Mouse (Mus musculus): Measurements from ENCODE around the gene Il10rb. TPM values are rescaled to one million over a fixed set of nuclear protein-coding genes. Genes with fewer than 3 reads are reported as not detected.

The Il10rb gene
- total and polyA plus RNA-seq, 3 experiments = 18.3 to 144 (median 101) TPM

GRCm38 (mm10) chr16:91373473-91374252 lies 32.3 kb upstream of the Il10rb start:
- no peak for TF ChIP-seq GATA1 (IDR thresholded peaks at IDR 0.05; ENCODE audit: borderline replicate concordance, low read length)
- no peak for TF ChIP-seq TAL1 (conservative IDR thresholded peaks at IDR 0.05; ENCODE audit: low read depth, low read length)
- no peak for TF ChIP-seq POLR2AphosphoS5 (IDR thresholded peaks at IDR 0.05; ENCODE audit: insufficient replicate concordance, low read depth, low read length)
- no peak for TF ChIP-seq GATA2 (IDR thresholded peaks at IDR 0.05; ENCODE audit: borderline replicate concordance, low read depth, low read length)
- no peak for TF ChIP-seq CTCF (IDR thresholded peaks at IDR 0.05; ENCODE audit: low read depth, low read length)
- Histone ChIP-seq H3K4me3 (ENCODE audit: low read depth, low read length) (peak overlapping the region; percentile 94), H3K4me1 (ENCODE audit: insufficient read depth, low read depth, low read length) (peaks cover 69% of the 10 kb centered on the region), H3K9me3 (replicated peaks) (no peaks in the 10 kb centered on the region), H3K27me3 (ENCODE audit: insufficient read depth, low read length) (no peaks in the 10 kb centered on the region), H3K36me3 (replicated peaks) (peaks cover 39% of the 10 kb centered on the region)
- ATAC-seq (ENCODE audit: extremely low read depth, insufficient number of reproducible peaks, low FRiP score, poor library complexity, severe bottlenecking) = no peak
- DNase-seq (ENCODE audit: low spot score) = no peak

- no peaks in the 10 kb centered on the region for H3K27me3 ChIP-seq (ENCODE audit: insufficient read depth, low read length)
- DNase-seq (ENCODE audit: low spot score) = no peak
- ATAC-seq (ENCODE audit: extremely low read depth, insufficient number of reproducible peaks, low FRiP score, poor library complexity, severe bottlenecking) = no peak
- H3K4me3 ChIP-seq (ENCODE audit: low read depth, low read length) = peak overlapping the region; percentile 94
- H3K4me1 ChIP-seq (ENCODE audit: insufficient read depth, low read depth, low read length) = peaks cover 74% of the 10 kb centered on the region
- TF ChIP-seq TAL1 (conservative IDR thresholded peaks at IDR 0.05; ENCODE audit: low read depth, low read length) = no peak
- TF ChIP-seq POLR2AphosphoS5 (IDR thresholded peaks at IDR 0.05; ENCODE audit: insufficient replicate concordance, low read depth, low read length) = no peak
- no peak for TF ChIP-seq GATA2 (IDR thresholded peaks at IDR 0.05; ENCODE audit: borderline replicate concordance, low read depth, low read length)
- TF ChIP-seq CTCF (IDR thresholded peaks at IDR 0.05; ENCODE audit: low read depth, low read length) = no peak
- TF ChIP-seq GATA1 (IDR thresholded peaks at IDR 0.05; ENCODE audit: borderline replicate concordance, low read length) = no peak
- H3K9me3 ChIP-seq (replicated peaks) = no peaks in the 10 kb centered on the region
- H3K36me3 ChIP-seq (replicated peaks) = peaks cover 45% of the 10 kb centered on the region
Measured at GRCm38 (mm10) chr16:91374253-91374634, 31.7 kb upstream of the Il10rb start.

- DNase-seq (ENCODE audit: low spot score) (no peak), ATAC-seq (ENCODE audit: extremely low read depth, insufficient number of reproducible peaks, low FRiP score, poor library complexity, severe bottlenecking) (no peak)
- peaks cover 76% of the 10 kb centered on the region for H3K4me1 ChIP-seq (ENCODE audit: insufficient read depth, low read depth, low read length)
- H3K9me3 ChIP-seq (replicated peaks) = no peaks in the 10 kb centered on the region
- TF ChIP-seq TAL1 (conservative IDR thresholded peaks at IDR 0.05; ENCODE audit: low read depth, low read length) (no peak), GATA2 (IDR thresholded peaks at IDR 0.05; ENCODE audit: borderline replicate concordance, low read depth, low read length) (no peak), POLR2AphosphoS5 (IDR thresholded peaks at IDR 0.05; ENCODE audit: insufficient replicate concordance, low read depth, low read length) (no peak)
- peaks cover 63% of the 10 kb centered on the region for H3K36me3 ChIP-seq (replicated peaks)
- no peak overlapping the region for H3K4me3 ChIP-seq (ENCODE audit: low read depth, low read length)
- no peaks in the 10 kb centered on the region for H3K27me3 ChIP-seq (ENCODE audit: insufficient read depth, low read length)
Measured at GRCm38 (mm10) chr16:91376701-91377100, 29.3 kb upstream of the Il10rb start.

GRCm38 (mm10) chr16:91378431-91378986 lies 27.5 kb upstream of the Il10rb start:
- DNase-seq (ENCODE audit: low spot score) (no peak), ATAC-seq (ENCODE audit: extremely low read depth, insufficient number of reproducible peaks, low FRiP score, poor library complexity, severe bottlenecking) (no peak)
- peaks cover 76% of the 10 kb centered on the region for H3K4me1 ChIP-seq (ENCODE audit: insufficient read depth, low read depth, low read length)
- no peak for TF ChIP-seq GATA2 (IDR thresholded peaks at IDR 0.05; ENCODE audit: borderline replicate concordance, low read depth, low read length)
- TF ChIP-seq POLR2AphosphoS5 (IDR thresholded peaks at IDR 0.05; ENCODE audit: insufficient replicate concordance, low read depth, low read length) = no peak
- TF ChIP-seq CTCF (IDR thresholded peaks at IDR 0.05; ENCODE audit: low read depth, low read length) = no peak
- no peak for TF ChIP-seq TAL1 (conservative IDR thresholded peaks at IDR 0.05; ENCODE audit: low read depth, low read length)
- TF ChIP-seq GATA1 (IDR thresholded peaks at IDR 0.05; ENCODE audit: borderline replicate concordance, low read length) = no peak
- H3K9me3 ChIP-seq (replicated peaks) = no peaks in the 10 kb centered on the region
- peaks cover 81% of the 10 kb centered on the region for H3K36me3 ChIP-seq (replicated peaks)
- H3K4me3 ChIP-seq (ENCODE audit: low read depth, low read length) = no peak overlapping the region
- H3K27me3 ChIP-seq (ENCODE audit: insufficient read depth, low read length) = no peaks in the 10 kb centered on the region

GRCm38 (mm10) chr16:91378991-91379390 lies 27.0 kb upstream of the Il10rb start:
- ATAC-seq (ENCODE audit: extremely low read depth, insufficient number of reproducible peaks, low FRiP score, poor library complexity, severe bottlenecking) (no peak), DNase-seq (ENCODE audit: low spot score) (no peak)
- Histone ChIP-seq H3K9me3 (replicated peaks) (no peaks in the 10 kb centered on the region), H3K27me3 (ENCODE audit: insufficient read depth, low read length) (no peaks in the 10 kb centered on the region), H3K36me3 (replicated peaks) (peaks cover 86% of the 10 kb centered on the region), H3K4me3 (ENCODE audit: low read depth, low read length) (no peak overlapping the region), H3K4me1 (ENCODE audit: insufficient read depth, low read depth, low read length) (peaks cover 72% of the 10 kb centered on the region)
- TF ChIP-seq TAL1 (conservative IDR thresholded peaks at IDR 0.05; ENCODE audit: low read depth, low read length) (no peak), GATA1 (IDR thresholded peaks at IDR 0.05; ENCODE audit: borderline replicate concordance, low read length) (no peak), GATA2 (IDR thresholded peaks at IDR 0.05; ENCODE audit: borderline replicate concordance, low read depth, low read length) (no peak), POLR2AphosphoS5 (IDR thresholded peaks at IDR 0.05; ENCODE audit: insufficient replicate concordance, low read depth, low read length) (no peak), CTCF (IDR thresholded peaks at IDR 0.05; ENCODE audit: low read depth, low read length) (no peak)

- no peak for ATAC-seq (ENCODE audit: extremely low read depth, insufficient number of reproducible peaks, low FRiP score, poor library complexity, severe bottlenecking)
- H3K27me3 ChIP-seq (ENCODE audit: insufficient read depth, low read length) = no peaks in the 10 kb centered on the region
- no peak overlapping the region for H3K4me3 ChIP-seq (ENCODE audit: low read depth, low read length)
- peaks cover 90% of the 10 kb centered on the region for H3K36me3 ChIP-seq (replicated peaks)
- TF ChIP-seq TAL1 (conservative IDR thresholded peaks at IDR 0.05; ENCODE audit: low read depth, low read length) (no peak), GATA2 (IDR thresholded peaks at IDR 0.05; ENCODE audit: borderline replicate concordance, low read depth, low read length) (no peak), POLR2AphosphoS5 (IDR thresholded peaks at IDR 0.05; ENCODE audit: insufficient replicate concordance, low read depth, low read length) (no peak), GATA1 (IDR thresholded peaks at IDR 0.05; ENCODE audit: borderline replicate concordance, low read length) (no peak), CTCF (IDR thresholded peaks at IDR 0.05; ENCODE audit: low read depth, low read length) (no peak)
- H3K4me1 ChIP-seq (ENCODE audit: insufficient read depth, low read depth, low read length) = peaks cover 68% of the 10 kb centered on the region
- H3K9me3 ChIP-seq (replicated peaks) = no peaks in the 10 kb centered on the region
- no peak for DNase-seq (ENCODE audit: low spot score)
Measured at GRCm38 (mm10) chr16:91379412-91379811, 26.6 kb upstream of the Il10rb start.

All from G1E (cell line).